Mouse (Mus musculus) hindbrain, postnatal 0 days (tissue): ENCODE measurements around the gene Olfr1113. TPM values are rescaled to one million over a fixed set of nuclear protein-coding genes. Genes with fewer than 3 reads are reported as not detected.
"Not testable (repeated sequence)": the region's sequence is repeated elsewhere in the genome, so short reads cannot be mapped to it uniquely, and the experiment has no call there.

Source experiments
- ATAC-seq: fragments of 200-750 bp; cut with Nextera tagmentation; 2 replicates; pipeline ENCODE4 v1.8.0; 2017; ENCODE audit warnings: mild to moderate bottlenecking, moderate TSS enrichment, moderate library complexity
- DNase-seq: peaks from one replicate; pipeline ENCODE4 v3.0.0-alpha.2; 2015; ENCODE audit warnings: low spot score
- H3K27ac ChIP-seq: fragments of 300-500 bp; sonication (generic); 2 replicates; pipeline ENCODE4 v1.5.1; 2014; ENCODE audit warnings: mild to moderate bottlenecking
- H3K27me3 ChIP-seq: fragments of 300-500 bp; sonication (generic); 2 replicates; pipeline ENCODE4 v1.6.1; 2014; ENCODE audit warnings: low read length, mixed read lengths; ENCODE audit not compliant: insufficient read depth
- H3K36me3 ChIP-seq: fragments of 300-500 bp; sonication (generic); 2 replicates; pipeline ENCODE4 v1.6.1; 2014; ENCODE audit warnings: low read length, mixed read lengths; ENCODE audit not compliant: insufficient read depth
- H3K4me1 ChIP-seq: fragments of 300-500 bp; sonication (generic); 2 replicates; pipeline ENCODE4 v1.6.1; 2014; ENCODE audit warnings: antibody characterized with exemption, low read length, mixed read lengths; ENCODE audit not compliant: insufficient read depth
- H3K4me2 ChIP-seq: fragments of 300-500 bp; sonication (generic); 2 replicates; pipeline ENCODE4 v1.6.1; 2014; ENCODE audit warnings: low read depth, mild to moderate bottlenecking, low read length, moderate library complexity, mixed read lengths
- H3K4me3 ChIP-seq: fragments of 300-500 bp; sonication (generic); 2 replicates; pipeline ENCODE4 v1.5.1; 2014; ENCODE audit warnings: low read length
- H3K9ac ChIP-seq: fragments of 300-500 bp; sonication (generic); replicated peaks from 2 replicates; pipeline ENCODE4 v1.6.1; 2014; ENCODE audit warnings: mild to moderate bottlenecking, low read length, moderate library complexity, mixed read lengths
- H3K9me3 ChIP-seq: fragments of 300-500 bp; sonication (generic); 2 replicates; pipeline ENCODE4 v1.6.1; 2016; ENCODE audit warnings: low read length, mixed read lengths
- CTCF ChIP-seq: IDR thresholded peaks from 2 replicates; pipeline ENCODE4 v1.5.1; 2016; ENCODE audit warnings: antibody characterized with exemption, control low read depth, low read depth
- WGBS: fragments of 180-500 bp; shearing (Covaris S2); extraction: QIAGEN DNeasy Blood & Tissue Kit; methylation state at CpG from one replicate; pipeline ENCODE4 v1.1.7; 2014; 5-methylcytosine and 5-hydroxymethylcytosine counted together
- microRNA-seq, 2 experiments: library from miRNA; unstranded; fragments of <30 nt; microRNA quantifications; one replicate each; pipeline ENCODE4; 2016
- polyA plus RNA-seq: library from polyadenylated mRNA; unstranded; fragments of >200 nt; fragmentation: Nextera tagmentation; extraction: Ambion mirVana; gene quantifications from 2 replicates; pipeline ENCODE4 v1.2.1, GENCODE M21; 2015
- total RNA-seq: library from RNA; depleted of rRNA; stranded (reverse); fragments of >200 nt; gene quantifications from 2 replicates; pipeline ENCODE4 v1.2.3, GENCODE M21; 2014; rRNA removed

Olfr1113 gene
- total RNA-seq (not detected in 2 replicates), polyA plus RNA-seq (not detected in 2 replicates)

- Histone ChIP-seq H3K9ac (no peak within 1 kb of the TSS), H3K27me3 (no peaks in the 10 kb centered on the region), H3K4me3 (no peak within 1 kb of the TSS), H3K9me3 (no peaks in the 10 kb centered on the region), H3K27ac (no peak within 1 kb of the TSS), H3K36me3 (no peaks in the 10 kb centered on the region), H3K4me2 (no peak within 1 kb of the TSS), H3K4me1 (no peaks in the 10 kb centered on the region)
- DNase-seq (no peak), ATAC-seq (no peak)
- 89% methylated on average over 2 of the region's 2 CpGs for WGBS
- no peak for TF ChIP-seq CTCF
Measured at GRCm38 (mm10) chr2:87208670-87209069, at the start of gene Olfr1113. Olfr1113 (plus strand) TSS chr2:87208970.

- H3K4me1 ChIP-seq, DNase-seq, H3K9ac ChIP-seq, ATAC-seq, H3K27me3 ChIP-seq, H3K27ac ChIP-seq, H3K4me2 ChIP-seq, H3K9me3 ChIP-seq, H3K4me3 ChIP-seq, H3K36me3 ChIP-seq: not testable (repeated sequence)
- 81% methylated on average over 2 of the region's 2 CpGs for WGBS
Measured at GRCm38 (mm10) chr2:87167731-87168130, 41.0 kb upstream of the Olfr1113 start.

- H3K36me3 ChIP-seq, result no peaks in the 10 kb centered on the region
Measured at GRCm38 (mm10) chr2:87187498-87187897, 21.3 kb upstream of the Olfr1113 start, which contains the start of gene Olfr1112. Olfr1112 (plus strand) TSS chr2:87187798.

GRCm38 (mm10) chr2:87247713-87248112, 38.9 kb downstream of the Olfr1113 start, which contains the start of gene Olfr1115:
Olfr1115 (plus strand) TSS chr2:87248013.
- no peaks in the 10 kb centered on the region for H3K36me3 ChIP-seq
- no peak within 1 kb of the TSS for H3K27ac ChIP-seq
- no peaks in the 10 kb centered on the region for H3K4me1 ChIP-seq
- WGBS, result 88% methylated on average over 2 of the region's 2 CpGs
- ATAC-seq (no peak), DNase-seq (no peak)
- no peak within 1 kb of the TSS for H3K9ac ChIP-seq
- no peak for TF ChIP-seq CTCF
- H3K4me3 ChIP-seq, result no peak within 1 kb of the TSS
- H3K27me3 ChIP-seq, result no peaks in the 10 kb centered on the region
- no peak within 1 kb of the TSS for H3K4me2 ChIP-seq
- no peaks in the 10 kb centered on the region for H3K9me3 ChIP-seq

More at GRCm38 (mm10) chr2:87187498-87187897, 21.3 kb upstream of the Olfr1113 start, which contains the start of gene Olfr1112:
- H3K4me1 ChIP-seq, result no peaks in the 10 kb centered on the region
- no peaks in the 10 kb centered on the region for H3K9me3 ChIP-seq
- H3K9ac ChIP-seq, result no peak within 1 kb of the TSS
- no peak within 1 kb of the TSS for H3K4me3 ChIP-seq
- H3K4me2 ChIP-seq, result no peak within 1 kb of the TSS
- no peak for DNase-seq
- no peak within 1 kb of the TSS for H3K27ac ChIP-seq
- no peaks in the 10 kb centered on the region for H3K27me3 ChIP-seq
- ATAC-seq, result no peak
- TF ChIP-seq CTCF, result no peak
- 88% methylated on average over 1 of the region's 1 CpGs for WGBS

Small RNAs within 50 kb of the gene (microRNA-seq; reads per million reads assigned to microRNA genes)
- gene Gm27438, result 0 reads per million in 2 experiments

Other genes with a start within 250 kb of the Olfr1113 start
- gene Olfr1099, start 248.3 kb upstream of the Olfr1113 start, total RNA-seq, result not detected in 2 replicates
- gene Olfr1099, start 248.3 kb upstream of the Olfr1113 start, polyA plus RNA-seq, result not detected in 2 replicates
- gene Olfr1100, start 229.0 kb upstream of the Olfr1113 start, total RNA-seq, result not detected in 2 replicates
- gene Olfr1100, start 229.0 kb upstream of the Olfr1113 start, polyA plus RNA-seq, result not detected in 2 replicates
- gene Olfr1101, start 217.7 kb upstream of the Olfr1113 start, total RNA-seq, result not detected in 2 replicates
- gene Olfr1101, start 217.7 kb upstream of the Olfr1113 start, polyA plus RNA-seq, result not detected in 2 replicates
- not detected in 2 replicates for gene Olfr1102, start 210.6 kb upstream of the Olfr1113 start, total RNA-seq
- not detected in 2 replicates for gene Olfr1102, start 210.6 kb upstream of the Olfr1113 start, polyA plus RNA-seq
- not detected in 2 replicates for gene Olfr1104, start 181.9 kb upstream of the Olfr1113 start, total RNA-seq
- gene Olfr1104, start 181.9 kb upstream of the Olfr1113 start, polyA plus RNA-seq, result not detected in 2 replicates
- not detected in 2 replicates for gene Olfr1105, start 172.4 kb upstream of the Olfr1113 start, total RNA-seq
- not detected in 2 replicates for gene Olfr1105, start 172.4 kb upstream of the Olfr1113 start, polyA plus RNA-seq
- not detected in 2 replicates for gene Olfr1106, start 156.7 kb upstream of the Olfr1113 start, total RNA-seq
- not detected in 2 replicates for gene Olfr1106, start 156.7 kb upstream of the Olfr1113 start, polyA plus RNA-seq
- gene Olfr1107, start 133.2 kb upstream of the Olfr1113 start, total RNA-seq, result not detected in 2 replicates
- not detected in 2 replicates for gene Olfr1107, start 133.2 kb upstream of the Olfr1113 start, polyA plus RNA-seq
- not detected in 2 replicates for gene Olfr1109, start 113.0 kb upstream of the Olfr1113 start, total RNA-seq
- gene Olfr1109, start 113.0 kb upstream of the Olfr1113 start, polyA plus RNA-seq, result not detected in 2 replicates
- gene Olfr259, start 94.4 kb upstream of the Olfr1113 start, total RNA-seq, result not detected in 2 replicates
- gene Olfr259, start 94.4 kb upstream of the Olfr1113 start, polyA plus RNA-seq, result not detected in 2 replicates
- gene Olfr1110, start 68.7 kb upstream of the Olfr1113 start, total RNA-seq, result not detected in 2 replicates
- not detected in 2 replicates for gene Olfr1110, start 68.7 kb upstream of the Olfr1113 start, polyA plus RNA-seq
- not detected in 2 replicates for gene Olfr1111, start 56.3 kb upstream of the Olfr1113 start, total RNA-seq
- gene Olfr1111, start 56.3 kb upstream of the Olfr1113 start, polyA plus RNA-seq, result not detected in 2 replicates
- gene Olfr1112, start 21.2 kb upstream of the Olfr1113 start, total RNA-seq, result not detected in 2 replicates
- not detected in 2 replicates for gene Olfr1112, start 21.2 kb upstream of the Olfr1113 start, polyA plus RNA-seq
- not detected in 2 replicates for gene Olfr1115, start 39.0 kb downstream of the Olfr1113 start, total RNA-seq
- gene Olfr1115, start 39.0 kb downstream of the Olfr1113 start, polyA plus RNA-seq, result not detected in 2 replicates
- gene Olfr1116, start 58.6 kb downstream of the Olfr1113 start, total RNA-seq, result not detected in 2 replicates
- gene Olfr1116, start 58.6 kb downstream of the Olfr1113 start, polyA plus RNA-seq, result not detected in 2 replicates
- not detected in 2 replicates for gene Olfr1118, start 98.6 kb downstream of the Olfr1113 start, total RNA-seq
- not detected in 2 replicates for gene Olfr1118, start 98.6 kb downstream of the Olfr1113 start, polyA plus RNA-seq
- gene Olfr1120, start 145.8 kb downstream of the Olfr1113 start, total RNA-seq, result not detected in 2 replicates
- gene Olfr1120, start 145.8 kb downstream of the Olfr1113 start, polyA plus RNA-seq, result not detected in 2 replicates
- not detected in 2 replicates for gene Olfr1121, start 160.9 kb downstream of the Olfr1113 start, total RNA-seq
- not detected in 2 replicates for gene Olfr1121, start 160.9 kb downstream of the Olfr1113 start, polyA plus RNA-seq
- not detected in 2 replicates for gene Olfr1122, start 176.9 kb downstream of the Olfr1113 start, total RNA-seq
- not detected in 2 replicates for gene Olfr1122, start 176.9 kb downstream of the Olfr1113 start, polyA plus RNA-seq
- gene Olfr1123, start 207.7 kb downstream of the Olfr1113 start, total RNA-seq, result not detected in 2 replicates
- not detected in 2 replicates for gene Olfr1123, start 207.7 kb downstream of the Olfr1113 start, polyA plus RNA-seq
- not detected in 2 replicates for gene Olfr1124, start 221.3 kb downstream of the Olfr1113 start, total RNA-seq
- gene Olfr1124, start 221.3 kb downstream of the Olfr1113 start, polyA plus RNA-seq, result 0.08 TPM in 1 of 2 replicates, not detected in the other
- gene Olfr1126, start 245.0 kb downstream of the Olfr1113 start, total RNA-seq, result not detected in 2 replicates
- gene Olfr1126, start 245.0 kb downstream of the Olfr1113 start, polyA plus RNA-seq, result not detected in 2 replicates